Mouse (Mus musculus) forebrain, embryonic 16.5 days (tissue): Measurements from ENCODE around the gene A630001G21Rik. TPM values are rescaled to one million over a fixed set of nuclear protein-coding genes. Genes with fewer than 3 reads are reported as not detected.

Experiments
- microRNA-seq: library from miRNA; unstranded; fragments of <30 nt; microRNA quantifications from one replicate; pipeline ENCODE4, GENCODE M21; 2017
- polyA plus RNA-seq: library from polyadenylated mRNA; unstranded; fragments of >200 nt; fragmentation: Nextera tagmentation; extraction: Ambion mirVana; gene quantifications from 2 replicates; pipeline ENCODE4 v1.2.1, GENCODE M21; 2015

A630001G21Rik gene
- polyA plus RNA-seq, 1 experiment from 2014 or later = 0.32 TPM

Small RNA genes lying within 50 kb of the gene (microRNA-seq; reads per million reads assigned to microRNA genes)
- not detected for gene Gm25472
- gene Mir8096 = not detected

Other genes starting within 250 kb of the A630001G21Rik start
- gene G530012D18Rik, start 203.0 kb downstream of the A630001G21Rik start, polyA plus RNA-seq = not detected in 2 replicates
- 0.33 and 0.67 TPM in 2 replicates for gene Sp110, start 179.8 kb downstream of the A630001G21Rik start, polyA plus RNA-seq
- gene Sp140, start 178.3 kb downstream of the A630001G21Rik start, polyA plus RNA-seq = 0.32 and 0.60 TPM in 2 replicates
- gene Sp100, start 128.7 kb downstream of the A630001G21Rik start, polyA plus RNA-seq = 0.98 TPM in 1 of 2 replicates, not detected in the other
- 47.1 and 50.2 TPM in 2 replicates for gene Cab39, start 14.8 kb upstream of the A630001G21Rik start, polyA plus RNA-seq
- gene Itm2c, start 115.6 kb upstream of the A630001G21Rik start, polyA plus RNA-seq = 146 and 166 TPM in 2 replicates
- gene 4933407L21Rik, start 149.8 kb upstream of the A630001G21Rik start, polyA plus RNA-seq = 3.6 and 5.6 TPM in 2 replicates
- 0.16 TPM in 1 of 2 replicates, not detected in the other for gene Gpr55, start 182.4 kb upstream of the A630001G21Rik start, polyA plus RNA-seq
- 0.43 and 1.0 TPM in 2 replicates for gene Spata3, start 238.2 kb upstream of the A630001G21Rik start, polyA plus RNA-seq